Mouse (Mus musculus) embryonic facial prominence, embryonic 11.5 days (tissue): ENCODE measurements around the gene S100b. TPM values are rescaled to one million over a fixed set of nuclear protein-coding genes. Genes with fewer than 3 reads are reported as not detected.

Experiments used
- ATAC-seq: fragments of 200-750 bp; cut with Nextera tagmentation; replicated peaks from 2 replicates; pipeline ENCODE4 v1.8.0; 2017; ENCODE audit warnings: low read depth; ENCODE audit not compliant: insufficient number of reproducible peaks, low FRiP score, low TSS enrichment
- DNase-seq: peaks from one replicate; pipeline ENCODE4 v3.0.0-alpha.2; 2015; ENCODE audit warnings: low spot score
- H3K27ac ChIP-seq: fragments of 300-500 bp; sonication (generic); replicated peaks from 2 replicates; pipeline ENCODE4 v1.5.1; 2014; ENCODE audit warnings: mild to moderate bottlenecking, low read depth, low read length, control low read depth
- H3K27me3 ChIP-seq: fragments of 300-500 bp; sonication (generic); 2 replicates; pipeline ENCODE4 v1.6.1; 2014; ENCODE audit warnings: mild to moderate bottlenecking, low read length, moderate library complexity, mixed read lengths; ENCODE audit not compliant: control insufficient read depth, insufficient read depth
- H3K36me3 ChIP-seq: fragments of 300-500 bp; sonication (generic); replicated peaks from 2 replicates; pipeline ENCODE4 v1.6.1; 2014; ENCODE audit warnings: low read depth, mild to moderate bottlenecking, low read length, moderate library complexity, mixed read lengths; ENCODE audit not compliant: control insufficient read depth, insufficient read depth
- H3K4me1 ChIP-seq: fragments of 300-500 bp; sonication (generic); 2 replicates; pipeline ENCODE4 v1.6.1; 2014; ENCODE audit warnings: low read length, mixed read lengths; ENCODE audit not compliant: control insufficient read depth, insufficient read depth
- H3K4me2 ChIP-seq: fragments of 300-500 bp; sonication (generic); 2 replicates; pipeline ENCODE4 v1.6.1; 2014; ENCODE audit warnings: low read depth, mild to moderate bottlenecking, control low read depth, low read length, moderate library complexity
- H3K4me3 ChIP-seq: fragments of 300-500 bp; sonication (generic); 2 replicates; pipeline ENCODE4 v1.5.1; 2014; ENCODE audit warnings: low read depth, low read length, control low read depth
- H3K9ac ChIP-seq: fragments of 300-500 bp; sonication (generic); replicated peaks from 2 replicates; pipeline ENCODE4 v1.6.1; 2014; ENCODE audit warnings: mild to moderate bottlenecking, control low read depth, low read length
- H3K9me3 ChIP-seq: fragments of 300-500 bp; sonication (generic); replicated peaks from 2 replicates; pipeline ENCODE4 v1.6.1; 2016; ENCODE audit warnings: mild to moderate bottlenecking, low read length, inconsistent platforms, mixed read lengths; ENCODE audit not compliant: control insufficient read depth
- WGBS: fragments of 180-500 bp; shearing (Covaris S2); extraction: QIAGEN DNeasy Blood & Tissue Kit; methylation state at CpG from one replicate; pipeline ENCODE4 v1.1.7; 2014; 5-methylcytosine and 5-hydroxymethylcytosine counted together
- microRNA counts: library from miRNA; unstranded; fragments of <30 nt; microRNA quantifications from one replicate; lab custom pipeline; 2016
- microRNA-seq: library from miRNA; unstranded; fragments of <30 nt; microRNA quantifications from one replicate; pipeline ENCODE4, GENCODE M21; 2016; ENCODE audit warnings: borderline number of aligned reads
- polyA plus RNA-seq: library from polyadenylated mRNA; unstranded; fragments of >200 nt; fragmentation: Nextera tagmentation; extraction: Ambion mirVana; gene quantifications from 2 replicates; pipeline ENCODE4 v1.2.1, GENCODE M21; 2014

S100b gene
- polyA plus RNA-seq, 1 experiment from 2014 or later: 0.14 TPM

- Histone ChIP-seq H3K27me3 (no peaks in the 10 kb centered on the region), H3K4me2 (no peak overlapping the region), H3K27ac (no peak overlapping the region), H3K4me3 (no peak overlapping the region), H3K9me3 (no peaks in the 10 kb centered on the region), H3K9ac (no peak overlapping the region), H3K4me1 (no peaks in the 10 kb centered on the region), H3K36me3 (no peaks in the 10 kb centered on the region)
- ATAC-seq (no peak), DNase-seq (no peak)
- 89% methylated on average over 5 of the region's 5 CpGs for WGBS
Observed at GRCm38 (mm10) chr10:76300133-76300532, 46.5 kb downstream of the S100b start.

DNA sequence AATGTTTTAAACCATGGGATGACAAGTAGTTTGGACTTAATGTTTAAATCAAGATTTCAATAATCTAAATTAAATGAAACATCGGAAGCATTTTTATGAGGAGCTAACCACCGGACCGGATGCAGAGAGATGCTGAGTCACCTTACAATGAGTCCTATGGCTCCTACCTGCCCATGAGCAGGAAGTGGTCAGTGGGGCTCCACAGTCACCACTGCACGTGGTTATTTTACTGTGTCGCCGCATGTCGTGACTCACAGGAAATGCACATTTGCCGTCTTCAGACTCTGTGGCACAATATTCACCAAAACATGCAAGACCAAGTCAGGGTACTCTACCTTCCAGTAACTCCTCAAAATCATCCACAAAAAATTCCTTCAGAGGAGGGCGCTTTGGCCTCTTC lies 53.1 kb downstream of the S100b start:
- no peaks in the 10 kb centered on the region; the same call in 1 of the 2 replicates for H3K36me3 ChIP-seq
- ATAC-seq: no peak
- WGBS: 92% methylated on average over 9 of the region's 9 CpGs

More for the DNA sequence above, 53.1 kb downstream of the S100b start:
- Histone ChIP-seq H3K4me1 (no peaks in the 10 kb centered on the region), H3K27ac (no peak overlapping the region), H3K9me3 (no peaks in the 10 kb centered on the region), H3K27me3 (no peaks in the 10 kb centered on the region), H3K9ac (no peak overlapping the region), H3K4me3 (no peak overlapping the region), H3K4me2 (no peak overlapping the region)
- DNase-seq: no peak

MicroRNAs encoded within 50 kb of the gene (microRNA counts, 519-probe panel; counts per million panel counts)
- microRNA mmu-miR-678 (lab: Ali Mortazavi, UCI): not detected

Small RNAs within 50 kb of the gene (microRNA-seq; reads per million reads assigned to microRNA genes)
- not detected for gene Mir678

Other genes with a start within 250 kb of the S100b start
- 37.2 and 37.9 TPM in 2 replicates for gene Zfp280b, start 221.2 kb upstream of the S100b start, polyA plus RNA-seq
- gene Slc5a4b, start 142.9 kb upstream of the S100b start, polyA plus RNA-seq: not detected in 2 replicates
- gene Slc5a4a, start 106.4 kb upstream of the S100b start, polyA plus RNA-seq: not detected in 2 replicates
- 65.3 and 77.9 TPM in 2 replicates for gene Prmt2, start 16.0 kb upstream of the S100b start, polyA plus RNA-seq
- gene Dip2a, start 91.4 kb downstream of the S100b start, polyA plus RNA-seq: 3.9 and 4.3 TPM in 2 replicates
- gene AC141477.1, start 186.6 kb downstream of the S100b start, polyA plus RNA-seq: not detected in 2 replicates
- 12.6 and 14.3 TPM in 2 replicates for gene Pcnt, start 188.9 kb downstream of the S100b start, polyA plus RNA-seq
- gene 2610028H24Rik, start 195.2 kb downstream of the S100b start, polyA plus RNA-seq: not detected in 2 replicates
- 64.8 and 76.4 TPM in 2 replicates for gene Mcm3ap, start 215.1 kb downstream of the S100b start, polyA plus RNA-seq
- gene Ybey, start 215.3 kb downstream of the S100b start, polyA plus RNA-seq: 5.8 and 6.2 TPM in 2 replicates